Mouse (Mus musculus) neural tube, embryonic 14.5 days (tissue): Measurements from ENCODE around the gene Dlx1. TPM values are rescaled to one million over a fixed set of nuclear protein-coding genes. Genes with fewer than 3 reads are reported as not detected.

ENCODE experiments used
- ATAC-seq: fragments of 200-750 bp; cut with Nextera tagmentation; 2 replicates; pipeline ENCODE4 v1.8.0; 2017; ENCODE audit warnings: low read depth, mild to moderate bottlenecking, moderate TSS enrichment, moderate library complexity
- H3K27ac ChIP-seq: fragments of 300-500 bp; sonication (generic); 2 replicates; pipeline ENCODE4 v1.5.1; 2014; ENCODE audit warnings: low read depth, mild to moderate bottlenecking, control low read depth, low read length, moderate library complexity, mixed read lengths
- H3K27me3 ChIP-seq: fragments of 300-500 bp; sonication (generic); 2 replicates; pipeline ENCODE4 v1.6.1; 2014; ENCODE audit warnings: low read length; ENCODE audit not compliant: control insufficient read depth, insufficient read depth
- H3K36me3 ChIP-seq: fragments of 300-500 bp; sonication (generic); 2 replicates; pipeline ENCODE4 v1.6.1; 2014; ENCODE audit warnings: low read length, mixed read lengths; ENCODE audit not compliant: control insufficient read depth, insufficient read depth
- H3K4me1 ChIP-seq: fragments of 300-500 bp; sonication (generic); 2 replicates; pipeline ENCODE4 v1.6.1; 2014; ENCODE audit warnings: low read length; ENCODE audit not compliant: control insufficient read depth, insufficient read depth
- H3K4me2 ChIP-seq: fragments of 300-500 bp; sonication (generic); 2 replicates; pipeline ENCODE4 v1.6.1; 2014; ENCODE audit warnings: mild to moderate bottlenecking, low read depth, low read length, control low read depth
- H3K4me3 ChIP-seq: fragments of 300-500 bp; sonication (generic); 2 replicates; pipeline ENCODE4 v1.5.1; 2014; ENCODE audit warnings: low read depth, low read length, control low read depth, mixed read lengths
- H3K9ac ChIP-seq: fragments of 300-500 bp; sonication (generic); replicated peaks from 2 replicates; pipeline ENCODE4 v1.6.1; 2014; ENCODE audit warnings: low read depth, mild to moderate bottlenecking, control low read depth, low read length, mixed read lengths
- H3K9me3 ChIP-seq: fragments of 300-500 bp; sonication (generic); 2 replicates; pipeline ENCODE4 v1.6.1; 2016; ENCODE audit warnings: low read length; ENCODE audit not compliant: control insufficient read depth
- WGBS: fragments of 180-500 bp; shearing (Covaris S2); extraction: QIAGEN DNeasy Blood & Tissue Kit; methylation state at CpG from one replicate; pipeline ENCODE4 v1.1.7; 2014; 5-methylcytosine and 5-hydroxymethylcytosine counted together
- polyA plus RNA-seq: library from polyadenylated mRNA; unstranded; fragments of >200 nt; fragmentation: Nextera tagmentation; extraction: Ambion mirVana; gene quantifications from 2 replicates; pipeline ENCODE4 v1.2.1, GENCODE M21; 2014

Dlx1 gene
- polyA plus RNA-seq, 1 experiment from 2014 or later, result not detected

GRCm38 (mm10) chr2:71531990-71532970 lies 4.4 kb downstream of the Dlx1 start:
- peaks cover 68% of the 10 kb centered on the region for H3K27me3 ChIP-seq
- no peaks in the 10 kb centered on the region for H3K36me3 ChIP-seq
- no peak overlapping the region for H3K4me2 ChIP-seq
- 1% methylated on average over 43 of the region's 43 CpGs for WGBS
- ATAC-seq, result no peak
- no peaks in the 10 kb centered on the region for H3K9me3 ChIP-seq
- H3K4me3 ChIP-seq, result no peak overlapping the region
- peaks cover 10% of the 10 kb centered on the region; the same call in 1 of the 2 replicates for H3K4me1 ChIP-seq
- no peak overlapping the region for H3K27ac ChIP-seq
- H3K9ac ChIP-seq, result no peak overlapping the region

GRCm38 (mm10) chr2:71533094-71533493 lies 5.2 kb downstream of the Dlx1 start:
- Histone ChIP-seq H3K4me3 (no peak overlapping the region), H3K4me1 (peaks cover 10% of the 10 kb centered on the region; the same call in 1 of the 2 replicates), H3K9me3 (no peaks in the 10 kb centered on the region), H3K27me3 (peaks cover 64% of the 10 kb centered on the region), H3K36me3 (no peaks in the 10 kb centered on the region), H3K4me2 (no peak overlapping the region), H3K9ac (no peak overlapping the region), H3K27ac (no peak overlapping the region)
- no peak for ATAC-seq
- WGBS, result 7% methylated on average over 5 of the region's 5 CpGs

GRCm38 (mm10) chr2:71534242-71535052 lies 6.5 kb downstream of the Dlx1 start:
- ATAC-seq, result no peak
- Histone ChIP-seq H3K9me3 (no peaks in the 10 kb centered on the region), H3K4me3 (no peak overlapping the region), H3K4me2 (no peak overlapping the region), H3K27ac (no peak overlapping the region), H3K27me3 (peaks cover 58% of the 10 kb centered on the region), H3K9ac (no peak overlapping the region), H3K36me3 (no peaks in the 10 kb centered on the region), H3K4me1 (peaks cover under 1% of the 10 kb centered on the region; the same call in 1 of the 2 replicates)
- under 1% methylated on average over 20 of the region's 20 CpGs for WGBS

- H3K9ac ChIP-seq, result no peak overlapping the region
- H3K27me3 ChIP-seq, result peaks cover 50% of the 10 kb centered on the region
- ATAC-seq, result no peak
- no peak overlapping the region for H3K4me2 ChIP-seq
- WGBS, result under 1% methylated on average over 48 of the region's 48 CpGs
- H3K36me3 ChIP-seq, result no peaks in the 10 kb centered on the region
- no peak overlapping the region for H3K27ac ChIP-seq
- H3K9me3 ChIP-seq, result no peaks in the 10 kb centered on the region
- H3K4me1 ChIP-seq, result no peaks in the 10 kb centered on the region
- H3K4me3 ChIP-seq, result no peak overlapping the region
These were observed 12.9 kb downstream of the Dlx1 start for GRCm38 (mm10) chr2:71540611-71541417.

- no peak overlapping the region for H3K9ac ChIP-seq
- no peak overlapping the region for H3K27ac ChIP-seq
- no peaks in the 10 kb centered on the region for H3K9me3 ChIP-seq
- H3K36me3 ChIP-seq, result no peaks in the 10 kb centered on the region
- under 1% methylated on average over 37 of the region's 37 CpGs for WGBS
- H3K27me3 ChIP-seq, result peaks cover 47% of the 10 kb centered on the region
- ATAC-seq, result no peak
- no peak overlapping the region for H3K4me3 ChIP-seq
- H3K4me1 ChIP-seq, result peaks cover 6% of the 10 kb centered on the region; the same call in 1 of the 2 replicates
- H3K4me2 ChIP-seq, result no peak overlapping the region
These were observed 13.7 kb downstream of the Dlx1 start for GRCm38 (mm10) chr2:71541418-71542226.

GRCm38 (mm10) chr2:71542227-71542815 lies 14.4 kb downstream of the Dlx1 start:
- peaks cover 48% of the 10 kb centered on the region for H3K27me3 ChIP-seq
- H3K9ac ChIP-seq, result no peak overlapping the region
- no peak for ATAC-seq
- H3K4me3 ChIP-seq, result no peak overlapping the region
- no peaks in the 10 kb centered on the region for H3K36me3 ChIP-seq
- H3K4me1 ChIP-seq, result peaks cover 9% of the 10 kb centered on the region; the same call in 1 of the 2 replicates
- H3K9me3 ChIP-seq, result no peaks in the 10 kb centered on the region
- H3K4me2 ChIP-seq, result no peak overlapping the region
- WGBS, result 3% methylated on average over 11 of the region's 11 CpGs
- H3K27ac ChIP-seq, result no peak overlapping the region

- Histone ChIP-seq H3K4me2 (no peak overlapping the region), H3K9me3 (no peaks in the 10 kb centered on the region), H3K4me3 (no peak overlapping the region), H3K27me3 (peaks cover 49% of the 10 kb centered on the region), H3K27ac (no peak overlapping the region), H3K4me1 (peaks cover 9% of the 10 kb centered on the region; the same call in 1 of the 2 replicates), H3K9ac (no peak overlapping the region), H3K36me3 (no peaks in the 10 kb centered on the region)
- WGBS, result under 1% methylated on average over 29 of the region's 30 CpGs
- no peak for ATAC-seq
These were observed 14.9 kb downstream of the Dlx1 start for GRCm38 (mm10) chr2:71542816-71543301.
